In genomic region chr11:60235351-60235750, GRCm38 (mm10) we compare ENCODE assay signal across 18 mouse cellular contexts.
"Had no signal": no experiment of that assay in that cellular context is flagged by ENCODE, and none has a peak within 500 bp of the region (broad histone marks: within the 10 kb centered on the region; RNA-seq: fewer than 3 reads in every experiment).

No protein-coding gene starts in this region.

- H3K4me3 ChIP-seq: limb, embryonic 12.5 days; limb, embryonic 15.5 days; midbrain, embryonic 12.5 days; myocyte; neural tube, embryonic 13.5 days had no signal

- H3K4me2 ChIP-seq: limb, embryonic 12.5 days; limb, embryonic 15.5 days; liver, embryonic 11.5 days; lung, embryonic 14.5 days; midbrain, embryonic 12.5 days; neural tube, embryonic 13.5 days had no signal

- H3K27ac ChIP-seq: limb, embryonic 12.5 days; limb, embryonic 15.5 days; liver, embryonic 14.5 days; macrophage; midbrain, embryonic 12.5 days; neural tube, embryonic 13.5 days had no signal

- DNase-seq: kidney, adult 11 months; kidney, adult 8-10 months; kidney, postnatal 14 days; kidney, postnatal 4 days; left cerebral cortex, postnatal 4 days; liver, postnatal 0 days; lung, embryonic 14.5 days had no signal

- H3K27me3 ChIP-seq: limb, embryonic 12.5 days; limb, embryonic 15.5 days; midbrain, embryonic 12.5 days; neural tube, embryonic 13.5 days had no signal

- H3K9ac ChIP-seq: limb, embryonic 12.5 days; limb, embryonic 15.5 days; liver, embryonic 14.5 days; liver, postnatal 0 days; lung, embryonic 14.5 days; midbrain, embryonic 12.5 days; neural tube, embryonic 13.5 days had no signal

- ATAC-seq: inflammation-experienced regulatory T-cells, adult 6 months; liver, postnatal 0 days; lung, postnatal 0 days; midbrain, embryonic 16.5 days had no signal

- H3K9me3 ChIP-seq: limb, embryonic 12.5 days; limb, embryonic 15.5 days; midbrain, embryonic 12.5 days; neural tube, embryonic 13.5 days had no signal
